Mouse (Mus musculus) heart, embryonic 12.5 days (tissue): ENCODE data around the gene Tmcc1. TPM values are rescaled to one million over a fixed set of nuclear protein-coding genes. Genes with fewer than 3 reads are reported as not detected.

Source experiments
- ATAC-seq: fragments of 200-750 bp; cut with Nextera tagmentation; 2 replicates; pipeline ENCODE4 v1.8.0; 2017; ENCODE audit warnings: moderate TSS enrichment, moderate library complexity; ENCODE audit not compliant: insufficient number of reproducible peaks, low FRiP score
- H3K27ac ChIP-seq: fragments of 300-500 bp; sonication (generic); 2 replicates; pipeline ENCODE4 v1.5.1; 2016; ENCODE audit warnings: mild to moderate bottlenecking, moderate library complexity; ENCODE audit not compliant: poor library complexity, severe bottlenecking
- H3K27me3 ChIP-seq: fragments of 300-500 bp; sonication (generic); replicated peaks from 2 replicates; pipeline ENCODE4 v1.6.1; 2016; ENCODE audit warnings: mild to moderate bottlenecking, moderate library complexity
- H3K36me3 ChIP-seq: fragments of 300-500 bp; sonication (generic); 2 replicates; pipeline ENCODE4 v1.6.1; 2016; ENCODE audit warnings: mild to moderate bottlenecking, moderate library complexity
- H3K4me1 ChIP-seq: fragments of 300-500 bp; sonication (generic); replicated peaks from 2 replicates; pipeline ENCODE4 v1.6.1; 2016; ENCODE audit warnings: mild to moderate bottlenecking
- H3K4me2 ChIP-seq: fragments of 300-500 bp; sonication (generic); 2 replicates; pipeline ENCODE4 v1.6.1; 2016; ENCODE audit warnings: mild to moderate bottlenecking, moderate library complexity
- H3K4me3 ChIP-seq: fragments of 300-500 bp; sonication (generic); 2 replicates; pipeline ENCODE4 v1.5.1; 2016; ENCODE audit warnings: mild to moderate bottlenecking
- H3K9ac ChIP-seq: fragments of 300-500 bp; sonication (generic); 2 replicates; pipeline ENCODE4 v1.6.1; 2016; ENCODE audit warnings: mild to moderate bottlenecking, moderate library complexity
- H3K9me3 ChIP-seq: fragments of 300-500 bp; sonication (generic); replicated peaks from 2 replicates; pipeline ENCODE4 v1.6.1; 2016; ENCODE audit warnings: mild to moderate bottlenecking, moderate library complexity
- WGBS: fragments of 180-500 bp; shearing (Covaris S2); methylation state at CpG from one replicate; pipeline ENCODE4 v1.1.7; 2016; 5-methylcytosine and 5-hydroxymethylcytosine counted together
- polyA plus RNA-seq: library from polyadenylated mRNA; unstranded; fragments of >200 nt; fragmentation: Nextera tagmentation; extraction: Ambion mirVana; gene quantifications from 2 replicates; pipeline ENCODE4 v1.2.1, GENCODE M21; 2016

The Tmcc1 gene
- polyA plus RNA-seq, 1 experiment from 2014 or later: 11.0 TPM

DNA sequence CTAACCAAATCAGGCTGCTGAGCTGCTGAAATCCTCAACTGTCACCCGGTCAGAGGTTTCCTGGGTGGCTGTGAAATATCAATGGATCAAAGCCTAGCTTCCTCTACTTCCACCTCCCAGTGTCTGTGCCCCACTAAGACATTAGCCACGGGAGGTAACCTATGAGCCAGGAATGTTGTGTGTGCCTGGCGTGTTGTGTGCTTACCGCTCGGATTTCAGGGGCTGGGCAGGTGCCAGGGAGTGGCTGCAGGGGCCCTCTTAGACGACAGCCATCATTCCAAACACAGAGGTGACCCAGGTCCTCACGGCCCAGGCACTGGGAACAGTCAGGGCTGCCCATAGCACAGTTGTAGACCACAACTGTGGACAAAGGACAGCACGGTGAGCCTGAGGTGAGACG lies 224.2 kb downstream of the Tmcc1 start:
- no peaks in the 10 kb centered on the region for H3K9me3 ChIP-seq
- H3K36me3 ChIP-seq: peaks cover 26% of the 10 kb centered on the region
- no peak overlapping the region for H3K4me3 ChIP-seq
- no peak overlapping the region for H3K27ac ChIP-seq
- H3K27me3 ChIP-seq: no peaks in the 10 kb centered on the region
- no peak overlapping the region for H3K4me2 ChIP-seq
- peaks cover 34% of the 10 kb centered on the region for H3K4me1 ChIP-seq
- WGBS: 75% methylated on average over 9 of the region's 9 CpGs
- no peak for ATAC-seq
- H3K9ac ChIP-seq: no peak overlapping the region

DNA sequence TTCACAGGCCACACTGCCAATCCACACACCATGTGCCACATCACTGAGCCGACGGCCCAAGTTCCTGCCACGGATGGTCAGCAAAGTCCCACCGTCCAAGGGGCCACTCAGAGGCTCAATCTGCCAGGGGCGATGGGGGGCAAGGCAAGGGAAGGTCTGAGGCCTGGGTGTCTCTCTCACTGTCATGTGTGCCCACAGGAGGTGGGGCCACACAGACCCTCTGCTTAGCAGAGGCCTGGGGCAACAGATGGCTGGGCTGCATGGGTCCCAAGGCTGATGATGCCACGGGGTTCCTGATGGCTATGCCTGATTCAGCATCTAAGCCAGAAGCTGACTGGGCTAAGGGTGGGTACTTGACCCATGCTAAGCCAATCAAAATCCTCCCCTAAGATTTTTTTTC lies 224.6 kb downstream of the Tmcc1 start:
- H3K27ac ChIP-seq: no peak overlapping the region
- no peaks in the 10 kb centered on the region for H3K9me3 ChIP-seq
- 82% methylated on average over 6 of the region's 6 CpGs for WGBS

More for the DNA sequence above, 224.6 kb downstream of the Tmcc1 start:
- Histone ChIP-seq H3K36me3 (peaks cover 29% of the 10 kb centered on the region), H3K27me3 (no peaks in the 10 kb centered on the region), H3K9ac (no peak overlapping the region), H3K4me3 (no peak overlapping the region), H3K4me1 (peaks cover 30% of the 10 kb centered on the region), H3K4me2 (no peak overlapping the region)
- ATAC-seq: no peak

Other genes starting within 250 kb of the Tmcc1 start
- gene H1foo, start 248.5 kb downstream of the Tmcc1 start, polyA plus RNA-seq: not detected in 2 replicates
- gene Plxnd1, start 198.5 kb downstream of the Tmcc1 start, polyA plus RNA-seq: 60.8 and 80.5 TPM in 2 replicates
- gene Washc2, start 14.6 kb upstream of the Tmcc1 start, polyA plus RNA-seq: 39.6 and 42.1 TPM in 2 replicates
- 4.5 and 5.3 TPM in 2 replicates for gene Zfand4, start 70.7 kb upstream of the Tmcc1 start, polyA plus RNA-seq
- 35.3 and 35.7 TPM in 2 replicates for gene March8, start 144.5 kb upstream of the Tmcc1 start, polyA plus RNA-seq